Mouse (Mus musculus) heart, adult 9 months (tissue): ENCODE measurements around the gene Gria4.
"Not testable (repeated sequence)": the region's sequence is repeated elsewhere in the genome, so short reads cannot be mapped to it uniquely, and the experiment has no call there.

Experiments used
- DNase-seq, 2 experiments: peaks; one replicate each; pipeline ENCODE4 v3.0.0; 2022; ENCODE audit warnings: low spot score in 2 of 2

Gria4 gene

DNA sequence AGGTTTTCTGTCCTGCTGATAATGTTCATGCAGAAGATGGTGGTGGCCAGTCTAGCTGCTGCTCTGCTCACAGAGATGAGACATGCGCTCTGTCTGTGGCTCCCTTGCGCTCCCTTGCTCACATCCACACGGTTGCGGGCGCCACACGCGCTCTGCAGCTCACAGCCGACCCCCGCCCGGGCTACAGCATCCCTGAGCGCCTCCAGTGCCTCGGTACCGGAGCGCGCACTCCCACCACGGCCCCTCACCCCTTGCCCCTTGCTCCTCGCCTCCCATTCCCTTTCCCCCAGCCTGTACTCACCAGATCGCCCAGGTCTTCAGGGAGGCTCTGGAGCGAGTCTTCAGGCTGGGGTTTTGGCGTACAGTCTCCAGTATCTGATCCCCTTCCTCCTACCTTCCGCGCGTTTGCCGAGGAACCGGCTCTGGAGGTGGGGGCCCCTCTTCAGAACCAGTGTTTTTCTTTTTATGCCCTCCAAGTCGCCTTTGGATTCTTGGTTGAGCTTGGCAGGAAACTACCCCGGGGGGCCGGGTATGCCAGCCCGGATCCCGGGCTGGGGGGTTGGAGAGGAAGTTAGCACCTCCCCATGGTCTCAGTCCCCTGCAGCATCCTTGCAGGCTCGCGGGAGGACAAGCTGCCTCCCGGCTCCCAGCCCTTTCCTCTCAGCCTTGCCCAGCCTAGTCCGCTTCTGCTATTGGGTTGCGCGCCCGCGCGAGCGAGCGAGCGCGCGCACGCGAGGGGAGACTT is at the start of gene Gria4:
Gene Gria4 (minus strand): TSS at position 691 of the 745 bp plus-strand sequence.
- no peak for DNase-seq

DNA sequence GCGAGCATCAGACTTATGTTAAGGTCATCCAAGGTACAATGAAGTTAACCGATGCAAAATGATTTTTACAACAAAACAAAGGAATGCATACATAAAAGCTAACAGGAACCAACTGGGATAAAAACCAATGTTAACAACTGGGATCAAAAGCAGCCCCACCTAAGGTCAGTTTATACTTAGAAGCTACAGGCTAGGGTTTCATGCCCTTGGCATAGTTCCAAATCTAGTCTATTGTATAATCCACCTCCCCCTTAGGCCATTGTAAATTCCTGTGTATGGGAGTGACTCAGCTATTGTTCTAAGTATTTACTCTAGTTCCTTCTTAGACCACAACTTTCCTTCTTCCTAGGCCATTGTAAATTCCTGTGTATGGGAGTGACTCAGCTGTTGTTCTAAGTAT is 14.9 kb upstream of the Gria4 start:
- not testable (repeated sequence) for DNase-seq

- no peak for DNase-seq
These were observed 7.2 kb upstream of the Gria4 start for GRCm38 (mm10) chr9:4803151-4803755.

GRCm38 (mm10) chr9:4797396-4797795 is 1.4 kb upstream of the Gria4 start:
- no peak for DNase-seq

DNA sequence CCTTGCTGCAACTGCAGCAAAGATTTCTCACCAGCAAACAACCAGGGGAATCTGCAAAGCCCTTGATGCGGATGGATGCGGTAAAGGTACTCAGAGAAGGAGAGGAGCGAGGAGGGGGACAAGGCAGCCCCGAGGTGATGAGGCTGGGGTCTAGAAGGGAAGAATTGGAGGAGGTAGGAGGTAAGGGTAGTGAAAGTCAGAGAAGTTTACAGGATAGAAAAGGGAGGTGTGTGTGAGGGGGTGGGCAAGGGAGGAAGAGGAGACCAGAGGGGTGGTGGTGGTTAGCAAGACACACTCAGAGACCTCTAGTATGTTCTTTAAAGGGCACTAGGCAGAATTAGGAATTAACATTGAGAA is 233 bp upstream of the Gria4 start:
- DNase-seq = no peak

- no peak for DNase-seq
These were observed 959 bp downstream of the Gria4 start for GRCm38 (mm10) chr9:4795075-4795474.

DNA sequence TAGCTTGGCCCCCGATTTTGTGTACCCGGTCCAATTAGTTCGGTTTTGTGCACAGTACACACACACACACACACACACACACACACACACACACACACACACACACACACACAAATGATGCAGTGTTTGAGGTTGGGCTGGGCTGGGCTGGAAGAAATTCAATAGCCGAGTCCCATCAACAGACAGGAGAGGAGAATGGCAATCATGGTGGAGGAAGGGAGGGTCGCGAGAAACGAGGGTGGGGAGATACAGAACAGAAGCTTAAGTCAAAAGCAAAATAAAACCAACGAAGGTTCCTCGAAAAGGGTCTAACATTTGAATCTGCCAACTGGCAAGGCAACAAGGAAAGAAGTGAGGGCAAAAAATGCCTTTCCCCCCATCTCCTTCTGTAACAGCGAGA is 1.6 kb downstream of the Gria4 start:
- no peak for DNase-seq

GRCm38 (mm10) chr9:4749407-4749806 is 46.6 kb downstream of the Gria4 start:
- DNase-seq = not testable (repeated sequence)

GRCm38 (mm10) chr9:4714086-4714485 is 81.9 kb downstream of the Gria4 start:
- no peak for DNase-seq

- DNase-seq = no peak
These were observed 83.7 kb downstream of the Gria4 start for GRCm38 (mm10) chr9:4712367-4712766.

DNA sequence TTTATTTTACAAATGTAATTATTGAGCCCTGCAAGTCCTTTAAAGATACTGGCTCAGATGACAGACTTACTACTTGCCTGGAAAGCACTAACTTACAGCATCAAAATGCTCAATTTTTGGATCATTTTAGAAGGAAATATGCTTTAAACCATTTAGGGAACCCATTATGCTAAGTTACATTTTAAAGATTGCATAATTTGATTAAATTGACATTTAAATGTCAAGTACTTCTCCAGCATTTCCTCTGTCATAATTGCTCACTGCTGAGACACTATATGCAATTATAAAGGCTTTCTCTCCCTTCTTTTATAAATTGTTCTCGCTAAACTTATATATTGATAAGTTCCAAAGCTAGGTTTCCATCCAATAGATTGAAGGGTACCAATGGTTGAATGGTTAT is 108.9 kb downstream of the Gria4 start:
- DNase-seq = no peak

GRCm38 (mm10) chr9:4680244-4680643 is 115.8 kb downstream of the Gria4 start:
- no peak for DNase-seq

- no peak for DNase-seq
These were observed 116.9 kb downstream of the Gria4 start for GRCm38 (mm10) chr9:4679099-4679498.

DNA sequence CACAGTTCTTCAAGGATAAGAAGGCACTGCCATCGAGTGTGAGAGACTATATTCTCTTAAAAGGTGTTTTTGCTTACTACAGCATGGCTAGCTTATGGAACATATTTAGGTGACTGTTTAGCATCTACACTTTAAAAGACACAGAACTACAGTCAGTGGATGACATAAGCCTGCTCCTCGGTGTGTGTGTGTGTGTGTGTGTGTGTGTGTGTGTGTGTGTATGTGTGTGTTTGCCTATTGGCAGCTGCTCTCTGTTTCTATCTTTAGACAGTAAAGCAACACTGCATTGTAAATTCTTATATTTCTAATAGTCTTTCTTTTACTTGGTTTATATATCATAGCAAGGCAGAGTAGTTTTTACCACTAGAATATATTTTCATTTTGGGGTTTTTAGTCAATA is 130.3 kb downstream of the Gria4 start:
- DNase-seq = no peak

- DNase-seq = no peak
These were observed 133.6 kb downstream of the Gria4 start for GRCm38 (mm10) chr9:4662421-4662820.

GRCm38 (mm10) chr9:4658951-4659350 is 137.1 kb downstream of the Gria4 start:
- no peak for DNase-seq

GRCm38 (mm10) chr9:4654333-4654732 is 141.7 kb downstream of the Gria4 start:
- no peak for DNase-seq

DNA sequence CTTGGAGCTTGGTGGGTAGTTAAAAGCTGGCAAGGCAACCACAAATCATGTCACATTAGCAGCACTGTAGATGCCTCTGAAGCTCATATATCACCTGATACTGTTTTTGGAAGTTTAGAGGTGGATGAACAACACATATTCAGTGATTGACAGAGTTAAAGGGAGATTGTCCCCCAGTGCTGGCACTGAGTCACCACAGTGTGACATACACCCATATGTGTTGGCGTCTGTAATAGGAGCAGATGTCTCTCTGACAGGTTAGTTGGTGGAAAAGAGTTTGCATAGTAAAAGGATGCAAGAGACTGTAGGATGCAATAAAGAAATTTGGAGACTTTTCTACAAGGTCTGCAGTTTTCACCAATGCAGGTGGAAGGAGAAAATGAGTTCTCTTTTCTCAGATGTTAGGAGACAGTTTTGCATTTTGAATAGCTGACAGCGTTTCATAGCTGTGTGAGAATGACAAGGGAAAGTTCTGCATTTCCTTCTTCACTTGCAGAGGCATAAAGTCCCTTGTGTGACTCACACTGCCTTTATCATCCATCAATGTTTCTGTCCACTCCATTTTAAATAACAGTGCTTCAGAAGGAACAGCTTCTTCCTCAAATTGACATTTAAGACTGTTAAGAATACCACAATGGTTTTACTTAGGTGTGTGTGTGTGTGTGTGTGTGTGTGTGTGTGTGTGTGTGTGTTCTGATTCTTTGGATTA is 156.7 kb downstream of the Gria4 start:
- no peak for DNase-seq

- DNase-seq = no peak
These were observed 164.1 kb downstream of the Gria4 start for GRCm38 (mm10) chr9:4631910-4632309.

GRCm38 (mm10) chr9:4615286-4615685 is 180.7 kb downstream of the Gria4 start:
- DNase-seq = no peak

- DNase-seq = no peak
These were observed 190.7 kb downstream of the Gria4 start for GRCm38 (mm10) chr9:4605354-4605753.

GRCm38 (mm10) chr9:4604236-4604635 is 191.8 kb downstream of the Gria4 start:
- DNase-seq = no peak

DNA sequence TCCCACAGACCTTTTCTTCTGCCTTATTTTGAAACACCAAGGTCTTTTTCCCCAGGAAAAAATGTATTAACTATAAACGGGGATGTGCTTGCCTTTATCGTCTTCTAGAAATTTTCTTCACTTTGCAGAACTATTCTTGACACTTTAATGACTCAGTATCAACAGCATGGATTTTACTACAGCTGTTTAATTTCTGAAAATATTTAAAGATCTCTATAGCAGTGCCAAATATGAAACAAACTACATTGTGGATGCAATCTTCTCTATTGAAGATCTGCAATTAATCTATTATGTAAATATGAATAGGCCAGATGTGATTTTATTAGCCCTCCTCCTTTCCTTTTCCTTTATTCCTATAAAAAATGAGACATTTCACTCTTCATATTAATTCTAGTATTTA is 194.2 kb downstream of the Gria4 start:
- DNase-seq = no peak
